Mouse (Mus musculus) WW6 (cell line): Measurements from ENCODE around the gene Map3k13.
"Not testable (repeated sequence)": the region's sequence is repeated elsewhere in the genome, so short reads cannot be mapped to it uniquely, and the experiment has no call there.

Experiments
- DNase-seq: peaks from one replicate; pipeline ENCODE4 v3.0.0-alpha.2; 2013; ENCODE audit warnings: low read depth, low spot score

The Map3k13 gene

DNA sequence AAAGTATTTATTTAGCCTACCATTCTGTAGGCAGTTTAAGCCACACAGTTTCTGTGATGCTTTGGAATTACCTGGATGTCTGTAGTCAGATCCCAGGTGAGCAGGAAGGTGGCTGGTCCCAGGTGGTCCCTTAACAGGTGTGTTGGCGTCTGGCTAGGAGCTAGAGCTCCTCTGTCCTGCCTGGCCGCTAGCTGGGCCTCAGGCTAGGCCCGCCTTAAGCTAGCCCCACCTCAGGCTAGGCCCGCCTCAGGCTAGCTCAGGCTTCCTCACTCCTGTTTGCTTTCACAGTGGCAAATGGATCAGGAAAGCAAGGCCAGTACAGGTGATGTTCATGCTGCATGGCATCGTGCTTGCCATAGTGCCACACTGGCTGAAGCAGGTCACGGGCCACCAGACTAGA, 112.8 kb downstream of the Map3k13 start:
- DNase-seq, result no peak

DNA sequence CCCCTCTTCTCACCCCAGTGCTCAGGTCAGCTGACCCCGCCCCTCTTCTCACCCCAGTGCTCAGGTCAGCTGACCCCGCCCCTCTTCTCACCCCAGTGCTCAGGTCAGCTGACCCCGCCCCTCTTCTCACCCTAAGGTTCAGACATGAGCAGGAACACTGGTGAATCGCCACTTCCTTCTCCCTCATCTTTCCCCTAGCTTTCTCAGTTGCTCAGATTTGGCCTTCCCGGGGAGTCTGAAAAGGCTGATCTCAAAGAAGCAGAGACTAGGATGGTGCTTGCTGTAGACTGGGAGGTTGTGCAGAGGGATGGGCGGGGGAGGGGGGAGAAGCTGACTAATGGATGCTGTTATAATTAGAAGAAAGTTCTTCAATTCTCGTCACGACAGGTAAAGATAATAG, 114.8 kb downstream of the Map3k13 start:
- not testable (repeated sequence) for DNase-seq

DNA sequence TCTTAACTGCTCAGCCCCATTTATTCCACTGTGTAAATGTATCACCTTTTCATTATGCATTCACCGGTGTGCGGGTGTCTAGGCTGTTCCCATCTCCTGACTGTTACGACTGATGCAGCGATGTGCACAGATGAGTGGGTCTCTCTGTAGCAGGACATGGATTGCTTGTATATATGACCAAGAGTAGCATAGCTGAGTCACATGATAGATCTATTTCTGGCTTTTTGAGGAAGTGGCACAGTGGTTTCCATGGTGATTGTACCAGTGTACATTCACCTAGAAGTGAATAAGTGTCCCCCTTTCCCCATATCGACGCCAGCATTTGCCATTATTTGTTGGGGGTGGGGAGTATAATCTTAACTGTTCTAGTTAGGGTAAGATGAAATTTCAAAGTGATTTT, 119.2 kb downstream of the Map3k13 start:
- no peak for DNase-seq

DNA sequence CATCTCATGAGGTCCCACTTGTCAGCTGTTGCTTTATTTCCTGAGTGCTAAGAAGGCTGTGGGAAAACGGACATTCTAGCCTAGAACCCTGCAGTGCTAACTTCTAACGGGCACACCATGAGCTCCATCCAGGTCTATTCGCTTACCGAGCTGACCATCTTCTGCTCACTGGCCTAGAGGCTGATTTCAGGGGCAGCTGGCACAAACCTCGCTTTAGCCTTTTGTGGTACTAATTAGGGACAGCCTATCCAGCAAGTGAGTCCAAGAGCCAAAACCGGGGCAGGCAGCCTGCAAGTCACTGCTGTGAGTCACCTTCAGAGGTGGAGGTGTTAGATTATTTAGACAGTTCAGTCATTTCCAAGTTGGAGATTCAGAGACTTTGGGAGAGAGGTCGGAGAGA, 122.5 kb downstream of the Map3k13 start:
- DNase-seq, result no peak

DNA sequence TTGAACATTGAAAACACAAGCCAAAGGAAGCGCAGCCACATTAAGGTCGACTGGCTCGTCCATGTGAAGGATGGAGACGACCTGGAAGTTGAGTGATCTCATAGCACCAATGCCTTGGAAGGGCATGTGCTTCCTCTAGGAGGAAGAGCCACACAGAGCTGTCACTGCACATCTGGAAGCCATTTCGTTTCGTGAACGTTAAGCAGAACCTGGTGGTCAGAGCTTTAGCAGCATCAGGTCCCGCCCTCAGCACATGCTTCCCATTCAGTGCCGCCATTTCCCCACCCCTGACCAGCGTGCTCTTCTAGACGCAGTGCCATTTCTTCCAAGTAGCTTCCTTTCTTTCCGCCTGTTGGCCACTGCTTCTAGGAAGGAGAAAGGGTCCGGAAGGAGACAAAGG, 134.3 kb downstream of the Map3k13 start:
- no peak for DNase-seq

DNA sequence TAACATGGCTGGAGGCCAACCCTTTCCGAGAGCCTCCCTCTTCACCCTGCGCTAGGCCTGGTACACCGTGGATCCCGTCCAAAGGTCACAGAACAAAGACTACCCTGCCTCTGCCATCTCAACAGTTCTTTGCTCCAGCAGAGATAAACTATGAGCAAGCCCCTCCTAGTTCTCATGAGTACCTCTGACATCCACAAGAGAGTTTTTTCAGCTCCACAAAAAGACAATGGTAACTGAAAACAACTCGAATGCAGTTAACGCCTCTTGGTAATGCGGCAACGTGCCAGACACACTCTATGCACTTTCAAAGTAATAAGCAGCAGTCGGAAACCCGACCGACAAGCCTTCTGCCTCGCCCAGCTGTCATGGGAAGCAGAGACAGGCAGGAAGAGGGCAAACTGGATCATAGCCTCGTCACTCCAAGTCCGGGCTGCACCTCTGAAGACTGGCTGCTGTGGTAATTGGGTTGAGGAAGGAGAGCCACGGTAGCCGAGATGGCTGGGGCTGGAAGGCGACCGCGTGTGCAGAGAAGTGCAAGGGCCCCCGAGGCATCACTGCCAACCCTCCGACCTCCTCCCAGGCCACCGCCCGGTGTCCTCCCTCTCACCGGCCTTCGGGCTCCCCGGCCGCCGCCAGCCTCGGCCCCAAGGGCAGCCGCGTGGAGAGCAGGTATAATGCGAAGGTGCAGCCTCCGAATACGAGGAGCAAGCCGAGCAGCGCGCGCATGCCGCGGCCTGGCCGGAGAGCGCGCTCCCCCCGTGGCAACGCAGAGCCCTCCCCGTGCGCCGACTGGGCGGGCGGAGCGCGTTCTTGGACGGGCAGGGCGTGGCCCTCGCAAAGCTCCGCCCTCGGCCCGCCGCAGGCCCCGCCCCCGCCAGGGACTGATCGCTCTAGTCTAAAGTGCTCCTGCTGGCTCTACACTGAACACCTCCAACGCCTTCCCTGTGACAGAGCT, 152.9 kb downstream of the Map3k13 start, which contains the start of gene Tmem41a:
Gene Tmem41a (minus strand): TSS at position 792 of the 955 bp plus-strand sequence.
- DNase-seq, result peak; percentile 68

DNA sequence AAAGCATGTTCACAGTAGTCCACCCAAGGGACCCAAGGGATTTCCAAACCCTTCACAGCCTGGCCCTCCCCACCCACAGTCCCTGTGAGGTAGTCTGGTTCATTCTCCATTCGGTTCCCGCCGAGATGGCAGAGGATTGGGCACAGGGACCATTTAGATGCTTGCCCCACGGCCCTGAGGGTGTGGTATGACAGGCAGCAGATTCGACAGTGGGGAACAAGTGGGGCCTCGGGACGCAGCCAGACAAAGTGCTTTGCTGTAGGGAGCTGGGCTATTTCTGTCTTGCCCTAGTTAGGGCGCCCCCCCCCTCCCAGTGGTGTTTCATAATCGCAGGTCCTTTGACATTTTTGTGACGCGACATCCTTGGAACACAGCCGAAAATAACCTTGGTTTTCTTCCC, 161.4 kb downstream of the Map3k13 start:
- no peak for DNase-seq

DNA sequence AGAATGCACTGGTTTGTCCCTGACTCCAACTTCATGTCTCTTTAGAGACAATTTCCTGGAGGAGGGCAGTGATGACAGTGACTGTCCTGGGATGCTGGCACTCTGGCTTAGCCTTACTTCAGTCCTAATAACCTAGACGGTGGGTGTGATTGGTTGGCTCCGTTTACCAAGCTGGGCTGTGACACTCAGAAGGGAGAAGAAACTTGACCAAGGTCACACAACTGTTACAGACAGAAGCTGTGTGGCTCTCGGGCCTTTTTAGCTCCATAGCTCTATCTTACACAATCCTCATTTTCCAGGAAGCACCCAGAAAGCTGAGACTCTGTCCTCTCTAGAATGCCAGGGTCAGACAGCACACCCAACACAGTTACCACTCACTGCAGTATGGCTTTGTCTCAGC, 171.4 kb downstream of the Map3k13 start:
- DNase-seq, result no peak

- no peak for DNase-seq
These were observed 175.7 kb downstream of the Map3k13 start for GRCm38 (mm10) chr16:21969874-21970273.

GRCm38 (mm10) chr16:21970536-21970935, 176.4 kb downstream of the Map3k13 start:
- DNase-seq, result no peak

DNA sequence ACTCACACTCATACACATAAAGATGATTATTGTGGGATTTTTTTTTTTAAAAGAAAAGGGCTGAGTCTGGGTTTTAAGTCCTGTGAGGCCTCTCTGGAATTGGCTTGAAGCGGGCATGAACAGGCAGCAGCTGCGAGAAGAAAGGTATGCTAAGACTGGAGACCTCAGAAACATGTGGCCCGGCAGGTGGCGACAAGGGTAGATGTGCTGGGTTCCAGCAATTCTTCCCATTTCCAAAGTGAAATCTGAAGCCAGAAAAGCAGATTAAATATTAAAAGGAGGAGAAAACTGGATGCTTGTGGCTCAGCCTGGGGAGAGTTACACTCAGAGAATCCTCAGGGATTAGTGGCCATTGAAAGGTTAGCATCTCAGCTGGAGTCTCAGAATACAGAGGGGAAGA, 177.3 kb downstream of the Map3k13 start:
- DNase-seq, result no peak

DNA sequence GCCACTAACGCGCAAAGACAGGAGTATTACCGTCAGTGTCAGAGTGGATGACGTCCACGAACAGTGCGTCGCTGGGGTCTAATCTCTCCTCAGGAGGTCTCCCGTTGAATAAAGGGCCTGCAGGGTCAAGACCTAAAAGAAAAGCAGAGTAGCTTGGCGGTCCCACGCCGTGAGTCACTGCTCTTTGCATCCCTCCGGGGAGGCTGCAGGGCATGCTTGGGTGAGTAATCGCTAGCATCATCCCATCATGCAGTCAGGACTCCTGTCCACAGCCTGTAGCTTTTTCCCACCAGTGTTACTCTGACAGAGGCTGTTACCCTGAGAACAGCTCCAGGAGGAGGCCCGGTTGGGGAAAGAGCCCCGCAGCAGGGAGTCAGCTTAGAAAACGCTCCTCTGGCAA, 182.1 kb downstream of the Map3k13 start:
- no peak for DNase-seq

GRCm38 (mm10) chr16:21977347-21977746, 183.2 kb downstream of the Map3k13 start:
- DNase-seq, result no peak
